Mouse (Mus musculus): ENCODE results near the gene Dab2ip. TPM values are rescaled to one million over a fixed set of nuclear protein-coding genes. Genes with fewer than 3 reads are reported as not detected.

Dab2ip gene
- polyA plus RNA-seq, 1 experiment from 2014 or later, result 41.3 TPM

GRCm38 (mm10) chr2:35640576-35640975 lies 82.5 kb downstream of the Dab2ip start:
- H3K36me3 ChIP-seq (ENCODE audit: control insufficient read depth, insufficient read depth), result peaks cover 26% of the 10 kb centered on the region; the same call in 1 of the 2 replicates
- TF ChIP-seq CTCF (IDR thresholded peaks at IDR 0.05; ENCODE audit: low read depth), result no peak
- H3K4me2 ChIP-seq (replicated peaks; ENCODE audit: low read depth), result no peak overlapping the region
- ATAC-seq, result no peak
- no peak overlapping the region for H3K4me3 ChIP-seq (ENCODE audit: low read depth, low read length)
- 67% methylated on average over 13 of the region's 13 CpGs for WGBS
- no peaks in the 10 kb centered on the region for H3K4me1 ChIP-seq (replicated peaks; ENCODE audit: control insufficient read depth, insufficient read depth, low read length)
- no peak overlapping the region for H3K27ac ChIP-seq (ENCODE audit: low read depth, low read length)
- H3K9me3 ChIP-seq (ENCODE audit: control insufficient read depth), result no peaks in the 10 kb centered on the region
- no peak overlapping the region for H3K9ac ChIP-seq (ENCODE audit: low read depth, low read length)
- H3K27me3 ChIP-seq (replicated peaks; ENCODE audit: control insufficient read depth, insufficient read depth, low read length), result no peaks in the 10 kb centered on the region

DNA sequence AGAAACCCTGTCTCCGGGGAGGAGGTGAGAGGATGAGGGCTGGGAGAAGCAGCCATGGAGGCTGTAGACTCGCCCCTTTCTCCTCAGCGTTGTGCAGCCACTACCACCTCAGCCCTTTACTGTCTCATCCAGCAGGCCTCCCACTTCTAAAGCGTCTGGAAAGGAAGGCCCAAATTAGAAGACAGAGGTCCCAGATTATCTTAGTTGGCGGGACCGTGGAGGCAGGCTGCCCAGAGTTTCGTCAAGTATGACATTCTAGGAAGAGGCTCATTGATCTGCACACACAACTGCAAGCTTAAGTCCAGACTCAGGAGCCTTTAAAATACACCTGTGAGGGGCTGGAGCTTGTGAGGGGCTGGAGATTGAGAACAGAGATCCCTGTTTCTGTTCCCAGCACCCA lies 84.2 kb downstream of the Dab2ip start:
- no peaks in the 10 kb centered on the region for H3K9me3 ChIP-seq (ENCODE audit: control insufficient read depth)
- no peak overlapping the region for H3K9ac ChIP-seq (ENCODE audit: low read depth, low read length)
- no peak overlapping the region for H3K27ac ChIP-seq (ENCODE audit: low read depth, low read length)
- no peak overlapping the region for H3K4me3 ChIP-seq (ENCODE audit: low read depth, low read length)
- H3K4me1 ChIP-seq (replicated peaks; ENCODE audit: control insufficient read depth, insufficient read depth, low read length), result no peaks in the 10 kb centered on the region
- H3K36me3 ChIP-seq (ENCODE audit: control insufficient read depth, insufficient read depth), result peaks cover 25% of the 10 kb centered on the region; the same call in 1 of the 2 replicates
- no peak overlapping the region for H3K4me2 ChIP-seq (replicated peaks; ENCODE audit: low read depth)
- no peak for TF ChIP-seq CTCF (IDR thresholded peaks at IDR 0.05; ENCODE audit: low read depth)
- ATAC-seq, result no peak
- 75% methylated on average over 7 of the region's 7 CpGs for WGBS
- H3K27me3 ChIP-seq (replicated peaks; ENCODE audit: control insufficient read depth, insufficient read depth, low read length), result no peaks in the 10 kb centered on the region

DNA sequence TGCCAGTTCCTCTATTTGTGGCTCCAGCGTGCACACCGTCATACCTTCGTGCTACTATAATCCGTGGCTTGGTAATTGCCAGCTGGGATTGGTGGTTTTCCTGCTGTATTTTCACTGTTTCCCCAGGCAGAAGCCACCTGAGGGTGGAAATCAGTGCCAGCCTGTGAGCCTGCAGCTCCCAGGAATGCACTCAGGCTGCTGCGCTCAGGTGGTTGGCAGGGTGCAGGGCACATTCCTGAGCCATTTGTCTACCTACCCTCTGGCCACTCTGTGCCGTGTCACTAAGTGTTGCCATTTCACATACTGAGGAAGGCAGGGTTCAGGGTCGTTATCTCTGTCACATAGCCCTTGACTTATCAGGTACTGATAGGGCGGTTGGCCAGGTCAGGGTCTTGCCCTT lies 88.5 kb downstream of the Dab2ip start:
- no peak for TF ChIP-seq CTCF (IDR thresholded peaks at IDR 0.05; ENCODE audit: low read depth)
- ATAC-seq, result no peak
- Histone ChIP-seq H3K4me3 (ENCODE audit: low read depth, low read length) (no peak overlapping the region), H3K27ac (ENCODE audit: low read depth, low read length) (no peak overlapping the region), H3K27me3 (replicated peaks; ENCODE audit: control insufficient read depth, insufficient read depth, low read length) (no peaks in the 10 kb centered on the region), H3K4me2 (replicated peaks; ENCODE audit: low read depth) (no peak overlapping the region), H3K4me1 (replicated peaks; ENCODE audit: control insufficient read depth, insufficient read depth, low read length) (no peaks in the 10 kb centered on the region), H3K9me3 (ENCODE audit: control insufficient read depth) (no peaks in the 10 kb centered on the region), H3K9ac (ENCODE audit: low read depth, low read length) (no peak overlapping the region), H3K36me3 (ENCODE audit: control insufficient read depth, insufficient read depth) (peaks cover 26% of the 10 kb centered on the region; the same call in 1 of the 2 replicates)
- WGBS, result 74% methylated on average over 8 of the region's 8 CpGs

GRCm38 (mm10) chr2:35649708-35650107 lies 91.6 kb downstream of the Dab2ip start:
- peak; percentile 97 for TF ChIP-seq CTCF (IDR thresholded peaks at IDR 0.05; ENCODE audit: low read depth)

DNA sequence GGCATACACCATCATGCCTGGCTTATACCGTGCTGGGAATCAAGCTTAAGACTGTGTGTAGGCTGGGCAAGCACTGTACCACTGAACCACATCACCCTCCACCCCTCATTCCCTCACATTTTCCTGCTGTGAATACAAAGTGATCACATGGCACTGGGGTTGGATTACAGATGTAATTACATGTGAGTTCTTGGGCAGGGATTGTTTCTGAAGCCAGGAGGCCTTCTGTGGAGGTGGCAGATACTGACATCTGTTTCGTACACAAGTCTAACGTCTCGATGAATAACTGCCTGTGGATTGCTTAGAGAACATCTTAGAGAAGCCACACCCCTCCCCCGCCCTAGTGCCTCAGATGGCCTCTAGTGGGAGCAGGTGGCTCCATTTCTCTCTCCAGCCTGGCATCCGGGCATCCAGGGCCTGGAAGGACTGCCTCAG lies 93.2 kb downstream of the Dab2ip start:
- WGBS, result 43% methylated on average over 6 of the region's 6 CpGs

More at GRCm38 (mm10) chr2:35649708-35650107, 91.6 kb downstream of the Dab2ip start:
- H3K27me3 ChIP-seq (replicated peaks; ENCODE audit: control insufficient read depth, insufficient read depth, low read length), result no peaks in the 10 kb centered on the region
- H3K27ac ChIP-seq (ENCODE audit: low read depth, low read length), result no peak overlapping the region
- ATAC-seq, result no peak
- H3K36me3 ChIP-seq (ENCODE audit: control insufficient read depth, insufficient read depth), result peaks cover 13% of the 10 kb centered on the region
- no peak overlapping the region for H3K9ac ChIP-seq (ENCODE audit: low read depth, low read length)
- H3K4me1 ChIP-seq (replicated peaks; ENCODE audit: control insufficient read depth, insufficient read depth, low read length), result no peaks in the 10 kb centered on the region
- no peak overlapping the region for H3K4me2 ChIP-seq (replicated peaks; ENCODE audit: low read depth)
- H3K9me3 ChIP-seq (ENCODE audit: control insufficient read depth), result no peaks in the 10 kb centered on the region
- 36% methylated on average over 4 of the region's 4 CpGs for WGBS
- no peak overlapping the region for H3K4me3 ChIP-seq (ENCODE audit: low read depth, low read length)

GRCm38 (mm10) chr2:35652984-35653383 lies 94.9 kb downstream of the Dab2ip start:
- Histone ChIP-seq H3K4me2 (replicated peaks; ENCODE audit: low read depth) (no peak overlapping the region), H3K4me1 (replicated peaks; ENCODE audit: control insufficient read depth, insufficient read depth, low read length) (0 out of 2 replicates have a peak, but pooled peaks cover 2% of the 10 kb centered on the region), H3K9me3 (ENCODE audit: control insufficient read depth) (no peaks in the 10 kb centered on the region), H3K4me3 (ENCODE audit: low read depth, low read length) (no peak overlapping the region), H3K27ac (ENCODE audit: low read depth, low read length) (no peak overlapping the region), H3K36me3 (ENCODE audit: control insufficient read depth, insufficient read depth) (no peaks in the 10 kb centered on the region; the same call in none of the 2 replicates), H3K27me3 (replicated peaks; ENCODE audit: control insufficient read depth, insufficient read depth, low read length) (no peaks in the 10 kb centered on the region), H3K9ac (ENCODE audit: low read depth, low read length) (no peak overlapping the region)
- TF ChIP-seq CTCF (IDR thresholded peaks at IDR 0.05; ENCODE audit: low read depth), result no peak
- WGBS, result 57% methylated on average over 4 of the region's 4 CpGs
- no peak for ATAC-seq

More for the DNA sequence above, 93.2 kb downstream of the Dab2ip start:
- no peaks in the 10 kb centered on the region for H3K27me3 ChIP-seq (replicated peaks; ENCODE audit: control insufficient read depth, insufficient read depth, low read length)
- peak; percentile 72 for TF ChIP-seq CTCF (IDR thresholded peaks at IDR 0.05; ENCODE audit: low read depth)
- H3K27ac ChIP-seq (ENCODE audit: low read depth, low read length), result no peak overlapping the region
- peaks cover 4% of the 10 kb centered on the region for H3K36me3 ChIP-seq (ENCODE audit: control insufficient read depth, insufficient read depth)
- no peak overlapping the region for H3K4me3 ChIP-seq (ENCODE audit: low read depth, low read length)
- H3K9ac ChIP-seq (ENCODE audit: low read depth, low read length), result no peak overlapping the region
- H3K9me3 ChIP-seq (ENCODE audit: control insufficient read depth), result no peaks in the 10 kb centered on the region
- no peak for ATAC-seq
- no peaks in the 10 kb centered on the region for H3K4me1 ChIP-seq (replicated peaks; ENCODE audit: control insufficient read depth, insufficient read depth, low read length)
- no peak overlapping the region for H3K4me2 ChIP-seq (replicated peaks; ENCODE audit: low read depth)

GRCm38 (mm10) chr2:35654795-35655194 lies 96.7 kb downstream of the Dab2ip start:
- H3K4me1 ChIP-seq (replicated peaks; ENCODE audit: control insufficient read depth, insufficient read depth, low read length), result peaks cover 10% of the 10 kb centered on the region
- no peaks in the 10 kb centered on the region for H3K9me3 ChIP-seq (ENCODE audit: control insufficient read depth)
- H3K36me3 ChIP-seq (ENCODE audit: control insufficient read depth, insufficient read depth), result no peaks in the 10 kb centered on the region; the same call in none of the 2 replicates
- no peak overlapping the region for H3K4me2 ChIP-seq (replicated peaks; ENCODE audit: low read depth)
- H3K27ac ChIP-seq (ENCODE audit: low read depth, low read length), result no peak overlapping the region
- no peak overlapping the region for H3K4me3 ChIP-seq (ENCODE audit: low read depth, low read length)
- WGBS, result 81% methylated on average over 6 of the region's 6 CpGs
- TF ChIP-seq CTCF (IDR thresholded peaks at IDR 0.05; ENCODE audit: low read depth), result no peak
- ATAC-seq, result no peak
- no peaks in the 10 kb centered on the region for H3K27me3 ChIP-seq (replicated peaks; ENCODE audit: control insufficient read depth, insufficient read depth, low read length)
- no peak overlapping the region for H3K9ac ChIP-seq (ENCODE audit: low read depth, low read length)
